Mouse (Mus musculus) midbrain, embryonic 15.5 days (tissue): ENCODE data around the gene Slamf7. TPM values are rescaled to one million over a fixed set of nuclear protein-coding genes. Genes with fewer than 3 reads are reported as not detected.

Experiments
- ATAC-seq: fragments of 200-750 bp; cut with Nextera tagmentation; replicated peaks from 2 replicates; pipeline ENCODE4 v1.8.0; 2017; ENCODE audit warnings: moderate TSS enrichment
- H3K27ac ChIP-seq: fragments of 300-500 bp; sonication (generic); 2 replicates; pipeline ENCODE4 v1.5.1; 2015; ENCODE audit warnings: mild to moderate bottlenecking, inconsistent platforms
- H3K27me3 ChIP-seq: fragments of 300-500 bp; sonication (generic); replicated peaks from 2 replicates; pipeline ENCODE4 v1.6.1; 2015; ENCODE audit warnings: inconsistent platforms
- H3K36me3 ChIP-seq: fragments of 300-500 bp; sonication (generic); replicated peaks from 2 replicates; pipeline ENCODE4 v1.6.1; 2015; ENCODE audit warnings: inconsistent platforms
- H3K4me1 ChIP-seq: fragments of 300-500 bp; sonication (generic); 2 replicates; pipeline ENCODE4 v1.6.1; 2015; ENCODE audit warnings: inconsistent platforms
- H3K4me2 ChIP-seq: fragments of 300-500 bp; sonication (generic); 2 replicates; pipeline ENCODE4 v1.6.1; 2015; ENCODE audit warnings: inconsistent platforms, mild to moderate bottlenecking, moderate library complexity
- H3K4me3 ChIP-seq: fragments of 300-500 bp; sonication (generic); 2 replicates; pipeline ENCODE4 v1.5.1; 2015; ENCODE audit warnings: mild to moderate bottlenecking, inconsistent platforms
- H3K9ac ChIP-seq: fragments of 300-500 bp; sonication (generic); 2 replicates; pipeline ENCODE4 v1.6.1; 2015; ENCODE audit warnings: mild to moderate bottlenecking, inconsistent platforms
- H3K9me3 ChIP-seq: fragments of 300-500 bp; sonication (generic); 2 replicates; pipeline ENCODE4 v1.6.1; 2016; ENCODE audit warnings: inconsistent platforms
- WGBS: fragments of 180-500 bp; shearing (Covaris S2); methylation state at CpG from one replicate; pipeline ENCODE4 v1.1.7; 2015; ENCODE audit warnings: mixed read lengths; 5-methylcytosine and 5-hydroxymethylcytosine counted together
- polyA plus RNA-seq: library from polyadenylated mRNA; unstranded; fragments of >200 nt; fragmentation: Nextera tagmentation; extraction: Ambion mirVana; gene quantifications from 2 replicates; pipeline ENCODE4 v1.2.1, GENCODE M21; 2015

Gene Slamf7
- polyA plus RNA-seq, 1 experiment from 2014 or later, result not detected

DNA sequence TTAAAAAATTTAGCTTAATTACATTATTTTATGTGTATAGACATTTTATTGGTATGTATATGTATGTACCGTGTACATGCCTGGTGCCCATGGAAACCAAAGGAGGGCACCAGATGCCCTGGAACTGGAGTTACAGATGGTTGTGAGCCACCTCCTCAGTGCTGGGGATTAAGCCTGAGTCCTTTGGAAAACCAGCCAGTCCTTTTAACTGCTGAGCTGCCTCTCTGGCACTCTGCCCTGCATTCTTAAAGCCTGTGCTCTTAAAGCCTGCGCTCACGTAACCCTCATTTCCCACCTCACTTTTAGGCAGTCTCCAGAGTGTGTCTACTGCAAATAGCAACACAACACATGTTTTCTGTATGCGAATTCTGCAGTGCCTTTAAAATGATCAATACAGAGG, 21.9 kb downstream of the Slamf7 start:
- H3K4me1 ChIP-seq, result no peaks in the 10 kb centered on the region
- H3K4me2 ChIP-seq, result no peak overlapping the region
- H3K27ac ChIP-seq, result no peak overlapping the region
- H3K9me3 ChIP-seq, result no peaks in the 10 kb centered on the region
- no peak for ATAC-seq
- WGBS, result 68% methylated on average over 4 of the region's 4 CpGs
- H3K4me3 ChIP-seq, result no peak overlapping the region
- H3K36me3 ChIP-seq, result no peaks in the 10 kb centered on the region
- H3K9ac ChIP-seq, result no peak overlapping the region
- no peaks in the 10 kb centered on the region for H3K27me3 ChIP-seq

GRCm38 (mm10) chr1:171630041-171630440, 22.8 kb downstream of the Slamf7 start:
- Histone ChIP-seq H3K9me3 (no peaks in the 10 kb centered on the region), H3K4me1 (no peaks in the 10 kb centered on the region), H3K27me3 (no peaks in the 10 kb centered on the region), H3K27ac (no peak overlapping the region), H3K36me3 (no peaks in the 10 kb centered on the region), H3K9ac (no peak overlapping the region), H3K4me2 (no peak overlapping the region), H3K4me3 (no peak overlapping the region)
- WGBS, result 95% methylated on average over 7 of the region's 7 CpGs
- no peak for ATAC-seq

- no peak overlapping the region for H3K4me3 ChIP-seq
- H3K9ac ChIP-seq, result no peak overlapping the region
- H3K4me2 ChIP-seq, result no peak overlapping the region
- no peak overlapping the region for H3K27ac ChIP-seq
- no peaks in the 10 kb centered on the region for H3K36me3 ChIP-seq
- H3K4me1 ChIP-seq, result no peaks in the 10 kb centered on the region
- no peaks in the 10 kb centered on the region for H3K9me3 ChIP-seq
- H3K27me3 ChIP-seq, result no peaks in the 10 kb centered on the region
- ATAC-seq, result no peak
- WGBS, result 83% methylated on average over 6 of the region's 6 CpGs
These were observed 23.7 kb downstream of the Slamf7 start for GRCm38 (mm10) chr1:171629168-171629567.

GRCm38 (mm10) chr1:171627801-171628200, 25.0 kb downstream of the Slamf7 start:
- H3K36me3 ChIP-seq, result no peaks in the 10 kb centered on the region
- H3K4me2 ChIP-seq, result no peak overlapping the region
- WGBS, result 88% methylated on average over 3 of the region's 3 CpGs
- H3K27me3 ChIP-seq, result no peaks in the 10 kb centered on the region
- no peak overlapping the region for H3K9ac ChIP-seq
- H3K27ac ChIP-seq, result no peak overlapping the region
- H3K4me3 ChIP-seq, result no peak overlapping the region
- H3K4me1 ChIP-seq, result no peaks in the 10 kb centered on the region
- H3K9me3 ChIP-seq, result no peaks in the 10 kb centered on the region
- ATAC-seq, result no peak

GRCm38 (mm10) chr1:171620091-171620490, 32.7 kb downstream of the Slamf7 start:
- Histone ChIP-seq H3K36me3 (no peaks in the 10 kb centered on the region), H3K4me2 (no peak overlapping the region), H3K4me1 (no peaks in the 10 kb centered on the region), H3K9ac (no peak overlapping the region), H3K27me3 (no peaks in the 10 kb centered on the region), H3K4me3 (no peak overlapping the region), H3K9me3 (no peaks in the 10 kb centered on the region), H3K27ac (no peak overlapping the region)
- ATAC-seq, result no peak
- 92% methylated on average over 6 of the region's 6 CpGs for WGBS

DNA sequence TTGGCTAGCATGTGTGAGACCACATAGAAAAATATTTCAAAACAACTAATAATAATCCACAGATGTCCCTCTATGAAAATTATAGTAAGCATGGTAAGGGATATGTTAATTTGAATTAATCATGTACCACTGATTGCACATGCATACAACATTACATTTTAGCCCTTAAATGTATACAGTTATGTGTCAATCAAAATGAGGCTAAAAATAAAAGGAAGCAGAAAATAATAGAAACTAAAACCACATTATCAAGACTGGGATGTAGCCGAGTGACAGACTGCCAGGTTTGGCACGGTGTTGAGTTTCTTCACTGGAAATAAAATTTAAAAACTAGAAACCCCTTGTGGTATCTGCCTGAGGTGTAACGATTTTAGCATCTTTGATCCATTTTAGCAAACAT, 33.2 kb downstream of the Slamf7 start:
- Histone ChIP-seq H3K4me1 (no peaks in the 10 kb centered on the region), H3K4me3 (no peak overlapping the region), H3K9ac (no peak overlapping the region), H3K4me2 (no peak overlapping the region), H3K27ac (no peak overlapping the region), H3K9me3 (no peaks in the 10 kb centered on the region), H3K36me3 (no peaks in the 10 kb centered on the region), H3K27me3 (no peaks in the 10 kb centered on the region)
- no peak for ATAC-seq
- 91% methylated on average over 3 of the region's 3 CpGs for WGBS

DNA sequence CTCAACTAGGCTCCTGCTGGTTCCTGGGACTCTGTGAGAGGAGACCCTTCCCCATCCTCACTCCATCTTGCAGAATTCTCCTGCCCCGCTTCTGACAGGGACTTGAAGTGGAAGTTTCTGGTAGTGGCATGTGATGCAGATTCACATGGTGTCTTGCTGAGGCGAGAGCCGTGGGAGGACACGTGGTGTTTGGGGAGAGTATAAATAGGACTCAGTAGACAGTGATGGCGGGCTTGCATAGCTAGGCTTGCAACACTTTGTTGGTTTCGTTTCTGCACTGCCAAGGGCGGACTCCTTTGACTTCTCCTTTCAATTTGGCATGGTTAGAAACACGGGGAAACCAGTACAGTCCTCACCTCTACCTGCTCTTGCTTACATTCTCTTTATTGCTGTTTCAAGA, 33.8 kb downstream of the Slamf7 start:
- Histone ChIP-seq H3K27ac (no peak overlapping the region), H3K9ac (no peak overlapping the region), H3K4me2 (no peak overlapping the region), H3K27me3 (no peaks in the 10 kb centered on the region), H3K4me1 (no peaks in the 10 kb centered on the region), H3K9me3 (no peaks in the 10 kb centered on the region), H3K36me3 (no peaks in the 10 kb centered on the region), H3K4me3 (no peak overlapping the region)
- WGBS, result 91% methylated on average over 8 of the region's 8 CpGs
- no peak for ATAC-seq

DNA sequence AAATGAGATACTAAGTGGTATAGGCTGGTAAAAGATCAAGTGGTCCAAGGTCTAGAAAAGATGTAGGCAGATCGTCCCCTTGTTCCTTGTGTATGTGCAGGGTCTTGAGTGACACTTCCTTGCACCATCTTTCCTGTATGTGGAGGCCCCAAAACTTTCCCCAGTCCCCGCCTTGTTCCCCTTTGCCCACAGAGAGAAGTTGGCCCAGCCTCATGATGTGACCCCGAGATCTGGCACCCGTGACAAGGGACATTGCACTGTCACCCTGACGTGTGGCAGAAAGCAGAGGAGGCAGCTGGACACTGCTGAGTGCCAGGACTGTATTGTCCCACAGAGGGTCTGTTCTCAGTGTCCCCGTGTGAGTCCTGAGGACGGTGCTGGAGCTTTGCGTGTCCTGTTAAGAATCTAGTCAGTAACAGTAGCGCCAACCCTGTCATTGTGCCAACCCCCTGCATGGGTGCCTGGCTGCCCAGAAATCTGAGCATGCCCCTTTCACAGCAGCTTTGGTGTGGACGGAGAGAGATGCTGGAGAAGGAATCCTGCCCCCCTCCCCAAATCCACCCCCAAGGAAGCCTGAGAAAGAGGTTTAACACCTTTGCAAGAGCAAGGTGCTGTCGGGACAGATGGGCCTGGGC, 35.8 kb downstream of the Slamf7 start:
- Histone ChIP-seq H3K27me3 (no peaks in the 10 kb centered on the region), H3K27ac (no peak overlapping the region), H3K4me2 (no peak overlapping the region), H3K4me3 (no peak overlapping the region), H3K9ac (no peak overlapping the region), H3K9me3 (no peaks in the 10 kb centered on the region), H3K36me3 (no peaks in the 10 kb centered on the region), H3K4me1 (no peaks in the 10 kb centered on the region)
- 84% methylated on average over 11 of the region's 11 CpGs for WGBS
- no peak for ATAC-seq

DNA sequence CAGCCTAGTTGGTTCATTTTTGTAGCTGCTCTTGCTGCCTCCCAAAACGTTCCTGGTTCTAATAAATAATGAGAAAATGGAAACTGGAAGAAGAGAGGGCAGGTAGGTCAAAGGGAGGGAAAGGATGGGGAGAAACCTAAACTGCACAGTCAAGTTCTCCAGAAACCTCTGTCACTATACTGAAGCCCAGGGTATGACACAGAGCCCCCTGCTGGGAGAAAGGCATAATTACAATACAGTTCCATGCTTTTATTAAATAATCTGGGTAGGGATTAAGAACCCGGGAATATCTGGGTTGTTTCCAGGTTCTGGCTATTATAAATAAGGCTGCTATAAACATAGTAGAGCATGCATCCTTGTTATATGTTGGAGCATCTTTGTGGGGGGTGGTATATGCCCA, 38.9 kb downstream of the Slamf7 start:
- no peak overlapping the region for H3K9ac ChIP-seq
- H3K4me2 ChIP-seq, result no peak overlapping the region
- WGBS, result 40% methylated on average over 2 of the region's 2 CpGs
- H3K27me3 ChIP-seq, result no peaks in the 10 kb centered on the region
- no peak for ATAC-seq
- no peaks in the 10 kb centered on the region for H3K4me1 ChIP-seq
- no peaks in the 10 kb centered on the region for H3K36me3 ChIP-seq
- no peak overlapping the region for H3K27ac ChIP-seq
- H3K4me3 ChIP-seq, result no peak overlapping the region
- no peaks in the 10 kb centered on the region for H3K9me3 ChIP-seq

GRCm38 (mm10) chr1:171610781-171611180, 42.1 kb downstream of the Slamf7 start:
- no peak overlapping the region for H3K4me3 ChIP-seq
- no peaks in the 10 kb centered on the region for H3K9me3 ChIP-seq
- H3K4me2 ChIP-seq, result no peak overlapping the region
- H3K27ac ChIP-seq, result no peak overlapping the region
- H3K27me3 ChIP-seq, result no peaks in the 10 kb centered on the region
- H3K36me3 ChIP-seq, result no peaks in the 10 kb centered on the region
- no peaks in the 10 kb centered on the region for H3K4me1 ChIP-seq
- no peak for ATAC-seq
- H3K9ac ChIP-seq, result no peak overlapping the region
- 55% methylated on average over 1 of the region's 1 CpGs for whole genome bisulfite sequencing

- Histone ChIP-seq H3K4me1 (no peaks in the 10 kb centered on the region), H3K27me3 (no peaks in the 10 kb centered on the region), H3K9ac (no peak overlapping the region), H3K27ac (no peak overlapping the region), H3K9me3 (no peaks in the 10 kb centered on the region), H3K36me3 (no peaks in the 10 kb centered on the region), H3K4me3 (no peak overlapping the region), H3K4me2 (no peak overlapping the region)
- no peak for ATAC-seq
- 96% methylated on average over 2 of the region's 2 CpGs for WGBS
These were observed 42.8 kb downstream of the Slamf7 start for GRCm38 (mm10) chr1:171610026-171610425.

- Histone ChIP-seq H3K4me1 (no peaks in the 10 kb centered on the region), H3K27ac (no peak within 1 kb of the TSS), H3K9ac (no peak within 1 kb of the TSS), H3K9me3 (no peaks in the 10 kb centered on the region), H3K27me3 (no peaks in the 10 kb centered on the region), H3K4me3 (no peak within 1 kb of the TSS), H3K4me2 (no peak within 1 kb of the TSS), H3K36me3 (no peaks in the 10 kb centered on the region)
- ATAC-seq, result no peak
- 87% methylated on average over 9 of the region's 9 CpGs for WGBS
These were observed 45.7 kb downstream of the Slamf7 start, which contains the start of gene Ly9 for GRCm38 (mm10) chr1:171607176-171607575. Gene Ly9 (minus strand): TSS chr1:171607410.

GRCm38 (mm10) chr1:171606656-171607055, 46.2 kb downstream of the Slamf7 start:
- H3K36me3 ChIP-seq, result no peaks in the 10 kb centered on the region
- no peak overlapping the region for H3K4me2 ChIP-seq
- WGBS, result 70% methylated on average over 3 of the region's 3 CpGs
- H3K9ac ChIP-seq, result no peak overlapping the region
- no peaks in the 10 kb centered on the region for H3K27me3 ChIP-seq
- no peak overlapping the region for H3K4me3 ChIP-seq
- no peak overlapping the region for H3K27ac ChIP-seq
- no peak for ATAC-seq
- H3K4me1 ChIP-seq, result no peaks in the 10 kb centered on the region
- no peaks in the 10 kb centered on the region for H3K9me3 ChIP-seq
